Mouse (Mus musculus): ENCODE measurements around the gene Lpgat1. TPM values are rescaled to one million over a fixed set of nuclear protein-coding genes. Genes with fewer than 3 reads are reported as not detected.

Lpgat1 gene
- polyA plus RNA-seq, 1 experiment from 2014 or later, result 32.3 TPM

DNA sequence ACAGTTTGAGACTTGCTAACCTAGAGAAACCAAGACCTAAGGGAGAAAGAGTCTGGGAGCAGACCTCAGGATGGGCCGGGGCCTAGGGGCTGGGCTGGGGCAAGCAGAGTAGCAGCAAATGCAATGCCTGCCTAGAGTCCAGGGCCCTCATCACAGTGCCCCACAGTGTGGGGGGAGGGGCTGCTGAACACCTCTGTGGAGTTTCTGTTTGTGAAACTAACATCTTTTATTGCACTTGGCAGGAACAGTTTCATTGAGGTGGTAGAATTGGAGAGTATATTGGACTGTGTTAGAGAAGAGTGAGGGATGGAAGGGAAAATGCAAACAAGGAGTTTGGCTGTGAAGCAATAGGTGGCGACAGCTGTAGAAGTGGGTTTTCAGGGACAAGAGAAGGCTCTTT, 21.1 kb downstream of the Lpgat1 start:
- 83% methylated on average over 2 of the region's 2 CpGs for WGBS
- H3K36me3 ChIP-seq (ENCODE audit: control insufficient read depth, insufficient read depth, low read length), result no peaks in the 10 kb centered on the region
- H3K27ac ChIP-seq (replicated peaks), result 0 out of 2 replicates have a peak overlapping the region, but pooled peaks have one; percentile 5
- ATAC-seq (ENCODE audit: low FRiP score, low TSS enrichment), result no peak
- no peak for TF ChIP-seq CTCF (IDR thresholded peaks at IDR 0.05; ENCODE audit: low read depth)
- no peak for TF ChIP-seq EP300 (optimal IDR thresholded peaks at IDR 0.05)
- no peaks in the 10 kb centered on the region for H3K27me3 ChIP-seq (ENCODE audit: control insufficient read depth, insufficient read depth, low read length)
- no peak overlapping the region for H3K9ac ChIP-seq (ENCODE audit: low read length)
- H3K4me2 ChIP-seq (replicated peaks; ENCODE audit: low read depth), result no peak overlapping the region
- no peak for DNase-seq (ENCODE audit: low spot score)
- H3K4me1 ChIP-seq (replicated peaks; ENCODE audit: control insufficient read depth, insufficient read depth), result no peaks in the 10 kb centered on the region
- no peaks in the 10 kb centered on the region for H3K9me3 ChIP-seq (ENCODE audit: control insufficient read depth, low read length)
- H3K4me3 ChIP-seq (ENCODE audit: low read depth, low read length), result no peak overlapping the region

DNA sequence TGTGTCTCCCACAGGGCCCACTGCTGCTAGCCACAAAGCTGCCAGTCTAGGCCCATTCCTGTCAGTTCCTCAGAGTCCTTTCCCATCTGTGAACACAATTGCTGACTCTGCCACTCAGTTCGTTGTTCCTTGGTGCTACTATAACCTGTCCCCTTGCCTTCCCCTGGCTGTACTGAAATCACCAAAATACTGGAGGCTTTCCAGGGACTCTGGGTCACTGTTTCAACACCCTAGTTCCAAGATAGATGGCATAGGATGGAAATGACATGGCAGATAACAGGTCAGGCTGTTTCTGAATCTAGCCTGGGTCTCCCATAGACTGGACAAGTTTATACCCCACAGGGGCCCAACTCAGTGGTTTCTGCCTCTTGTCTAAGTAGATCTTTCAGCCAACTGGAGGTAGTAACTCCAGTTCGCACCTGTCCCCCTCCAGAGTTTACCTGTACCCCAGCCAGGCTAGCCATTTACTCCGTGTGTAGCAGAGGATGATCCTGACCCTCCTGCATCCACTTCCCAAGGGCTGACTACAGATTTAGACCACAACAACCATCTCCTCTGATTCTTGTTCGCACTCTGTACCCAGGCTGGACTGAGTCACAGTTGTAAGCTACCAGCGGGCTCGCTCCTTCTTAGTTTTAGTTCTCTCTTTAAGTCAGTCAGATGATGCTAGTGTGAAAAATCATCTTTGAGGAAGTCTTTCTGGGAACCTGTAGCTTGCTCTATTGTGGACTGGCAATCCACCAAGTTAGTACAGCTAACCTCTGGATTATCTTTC, 23.1 kb downstream of the Lpgat1 start:
- no peak for TF ChIP-seq CTCF (IDR thresholded peaks at IDR 0.05; ENCODE audit: low read depth)
- Histone ChIP-seq H3K9ac (ENCODE audit: low read length) (no peak overlapping the region), H3K27ac (replicated peaks) (no peak overlapping the region), H3K9me3 (ENCODE audit: control insufficient read depth, low read length) (no peaks in the 10 kb centered on the region), H3K36me3 (ENCODE audit: control insufficient read depth, insufficient read depth, low read length) (no peaks in the 10 kb centered on the region), H3K4me1 (replicated peaks; ENCODE audit: control insufficient read depth, insufficient read depth) (no peaks in the 10 kb centered on the region), H3K4me2 (replicated peaks; ENCODE audit: low read depth) (no peak overlapping the region), H3K27me3 (ENCODE audit: control insufficient read depth, insufficient read depth, low read length) (no peaks in the 10 kb centered on the region), H3K4me3 (ENCODE audit: low read depth, low read length) (no peak overlapping the region)
- DNase-seq (ENCODE audit: low spot score) (no peak), ATAC-seq (ENCODE audit: low FRiP score, low TSS enrichment) (no peak)
- WGBS, result 86% methylated on average over 6 of the region's 6 CpGs

DNA sequence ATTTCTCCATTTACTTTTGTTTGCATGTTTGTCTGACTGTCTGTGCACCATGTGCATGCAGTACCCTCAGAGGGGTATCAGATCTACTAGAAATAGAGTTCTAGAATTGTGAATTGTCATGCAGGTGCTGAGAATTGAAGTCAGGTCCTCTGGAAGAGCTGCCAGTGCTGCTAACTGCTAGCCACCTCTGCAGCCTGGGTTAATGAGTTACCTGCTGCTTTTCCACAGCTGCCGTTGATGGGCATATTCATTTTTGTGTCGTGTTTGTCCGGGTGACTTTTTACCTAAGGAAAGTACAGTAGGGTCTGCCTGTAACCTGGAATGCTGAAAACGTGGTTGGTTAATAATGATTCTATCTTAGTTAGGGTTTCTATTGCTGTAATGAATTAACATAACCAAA, 24.0 kb downstream of the Lpgat1 start:
- H3K9ac ChIP-seq (ENCODE audit: low read length), result no peak overlapping the region
- H3K4me3 ChIP-seq (ENCODE audit: low read depth, low read length), result no peak overlapping the region
- no peak for DNase-seq (ENCODE audit: low spot score)
- H3K4me2 ChIP-seq (replicated peaks; ENCODE audit: low read depth), result no peak overlapping the region
- H3K36me3 ChIP-seq (ENCODE audit: control insufficient read depth, insufficient read depth, low read length), result no peaks in the 10 kb centered on the region
- no peak overlapping the region for H3K27ac ChIP-seq (replicated peaks)
- H3K9me3 ChIP-seq (ENCODE audit: control insufficient read depth, low read length), result no peaks in the 10 kb centered on the region
- ATAC-seq (ENCODE audit: low FRiP score, low TSS enrichment), result no peak
- H3K4me1 ChIP-seq (replicated peaks; ENCODE audit: control insufficient read depth, insufficient read depth), result no peaks in the 10 kb centered on the region
- TF ChIP-seq CTCF (IDR thresholded peaks at IDR 0.05; ENCODE audit: low read depth) (no peak), EP300 (optimal IDR thresholded peaks at IDR 0.05) (no peak)
- H3K27me3 ChIP-seq (ENCODE audit: control insufficient read depth, insufficient read depth, low read length), result no peaks in the 10 kb centered on the region
- 59% methylated on average over 4 of the region's 4 CpGs for WGBS

DNA sequence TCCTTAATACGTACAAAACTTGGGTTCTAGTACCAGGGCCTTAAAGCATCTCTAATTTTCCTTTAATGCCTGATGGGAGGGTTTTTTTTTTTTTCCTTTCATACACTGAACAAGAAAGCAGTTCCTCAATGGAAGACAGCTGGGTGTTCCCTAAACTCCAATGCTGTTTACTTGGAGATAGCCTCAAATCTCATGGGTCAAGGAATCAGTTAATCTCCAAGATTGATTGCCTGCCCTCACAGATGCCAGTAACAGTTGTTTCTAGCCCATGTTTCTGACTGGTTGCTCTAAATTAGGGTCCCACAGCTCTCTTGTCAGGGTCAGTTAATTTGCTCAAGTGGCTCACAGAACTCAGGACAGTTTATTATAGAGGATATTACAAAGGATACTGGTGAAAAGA, 30.8 kb downstream of the Lpgat1 start:
- ATAC-seq (ENCODE audit: low FRiP score, low TSS enrichment) (no peak), DNase-seq (ENCODE audit: low spot score) (no peak)
- Histone ChIP-seq H3K27me3 (ENCODE audit: control insufficient read depth, insufficient read depth, low read length) (no peaks in the 10 kb centered on the region), H3K27ac (replicated peaks) (no peak overlapping the region), H3K9me3 (ENCODE audit: control insufficient read depth, low read length) (no peaks in the 10 kb centered on the region), H3K4me1 (replicated peaks; ENCODE audit: control insufficient read depth, insufficient read depth) (no peaks in the 10 kb centered on the region), H3K4me2 (replicated peaks; ENCODE audit: low read depth) (no peak overlapping the region), H3K4me3 (ENCODE audit: low read depth, low read length) (no peak overlapping the region), H3K9ac (ENCODE audit: low read length) (no peak overlapping the region), H3K36me3 (ENCODE audit: control insufficient read depth, insufficient read depth, low read length) (peaks cover 3% of the 10 kb centered on the region; the same call in 1 of the 2 replicates)
- no peak for TF ChIP-seq EP300 (optimal IDR thresholded peaks at IDR 0.05)
- TF ChIP-seq CTCF (IDR thresholded peaks at IDR 0.05; ENCODE audit: low read depth), result no peak
- 67% methylated on average over 1 of the region's 1 CpGs for WGBS

DNA sequence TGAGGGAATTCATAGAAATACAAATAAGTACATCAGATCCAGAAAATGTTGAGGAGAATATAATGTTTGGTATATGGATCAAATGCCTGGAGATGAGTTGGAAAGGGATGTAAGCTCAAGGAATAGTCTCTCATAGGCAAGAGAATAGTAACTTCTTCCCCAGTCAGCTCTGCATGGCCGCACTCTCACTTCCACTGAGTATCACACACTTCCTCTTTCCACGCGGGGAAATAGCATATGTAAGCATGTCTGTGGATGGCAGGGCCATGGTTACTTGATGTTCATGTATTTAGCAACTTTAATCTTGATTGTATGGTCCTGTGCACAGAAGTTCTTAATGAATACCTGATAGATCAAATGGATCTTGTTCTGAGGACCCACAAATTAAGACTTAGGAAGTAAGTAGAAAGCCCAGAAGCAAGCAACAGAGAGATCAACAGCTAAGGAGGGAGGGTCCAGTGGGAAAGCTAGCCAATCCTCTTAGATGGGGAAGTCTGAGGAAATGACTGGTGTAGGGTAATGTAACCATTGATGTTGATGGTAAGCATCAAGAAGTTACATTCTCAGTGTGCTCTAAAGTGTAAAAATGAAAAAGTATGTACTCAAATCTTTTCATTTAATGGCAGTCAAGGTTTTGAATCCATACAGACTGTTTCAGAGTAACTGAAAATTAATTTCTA, 39.0 kb downstream of the Lpgat1 start:
- H3K4me1 ChIP-seq (replicated peaks; ENCODE audit: control insufficient read depth, insufficient read depth), result no peaks in the 10 kb centered on the region
- H3K4me3 ChIP-seq (ENCODE audit: low read depth, low read length), result no peak overlapping the region
- no peak for DNase-seq (ENCODE audit: low spot score)
- 95% methylated on average over 3 of the region's 3 CpGs for WGBS
- no peaks in the 10 kb centered on the region for H3K9me3 ChIP-seq (ENCODE audit: control insufficient read depth, low read length)
- no peak overlapping the region for H3K27ac ChIP-seq (replicated peaks)
- H3K9ac ChIP-seq (ENCODE audit: low read length), result no peak overlapping the region
- H3K36me3 ChIP-seq (ENCODE audit: control insufficient read depth, insufficient read depth, low read length), result peaks cover 10% of the 10 kb centered on the region
- no peak for ATAC-seq (ENCODE audit: low FRiP score, low TSS enrichment)
- H3K4me2 ChIP-seq (replicated peaks; ENCODE audit: low read depth), result no peak overlapping the region
- no peaks in the 10 kb centered on the region for H3K27me3 ChIP-seq (ENCODE audit: control insufficient read depth, insufficient read depth, low read length)
- no peak for TF ChIP-seq CTCF (IDR thresholded peaks at IDR 0.05; ENCODE audit: low read depth)
- TF ChIP-seq EP300 (optimal IDR thresholded peaks at IDR 0.05), result no peak

DNA sequence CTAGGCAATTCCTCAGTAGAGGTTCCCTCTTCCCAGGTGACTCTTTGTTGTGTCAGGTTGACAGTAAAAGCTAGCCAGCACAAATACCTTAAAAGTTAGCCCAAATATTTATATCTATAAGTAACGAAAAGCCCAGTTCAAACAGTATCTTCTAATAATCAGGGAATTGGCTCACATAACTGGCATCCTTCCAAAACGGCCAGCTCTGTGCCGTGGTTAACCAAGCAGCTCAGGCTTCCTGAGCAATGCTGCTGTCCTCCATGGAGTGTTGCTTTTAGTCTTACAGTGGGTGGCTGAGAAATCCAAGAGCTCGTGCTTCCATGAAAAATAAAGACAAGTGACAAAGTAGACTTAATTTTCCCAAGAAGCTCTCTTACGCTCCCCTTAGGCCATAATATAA, 56.5 kb downstream of the Lpgat1 start:
- Histone ChIP-seq H3K9me3 (ENCODE audit: control insufficient read depth, low read length) (no peaks in the 10 kb centered on the region), H3K27me3 (ENCODE audit: control insufficient read depth, insufficient read depth, low read length) (no peaks in the 10 kb centered on the region), H3K4me3 (ENCODE audit: low read depth, low read length) (no peak overlapping the region), H3K4me2 (replicated peaks; ENCODE audit: low read depth) (no peak overlapping the region), H3K4me1 (replicated peaks; ENCODE audit: control insufficient read depth, insufficient read depth) (no peaks in the 10 kb centered on the region), H3K9ac (ENCODE audit: low read length) (no peak overlapping the region), H3K36me3 (ENCODE audit: control insufficient read depth, insufficient read depth, low read length) (0 out of 2 replicates have a peak, but pooled peaks cover 12% of the 10 kb centered on the region), H3K27ac (replicated peaks) (no peak overlapping the region)
- TF ChIP-seq EP300 (optimal IDR thresholded peaks at IDR 0.05) (no peak), CTCF (IDR thresholded peaks at IDR 0.05; ENCODE audit: low read depth) (peak; percentile 11; the same call in 1 of the 2 replicates)
- no peak for ATAC-seq (ENCODE audit: low FRiP score, low TSS enrichment)
- DNase-seq (ENCODE audit: low spot score), result no peak
- 44% methylated on average over 5 of the region's 5 CpGs for WGBS

All from stomach, postnatal 0 days (tissue).